Mouse (Mus musculus): Measurements from ENCODE around the gene Nlgn1.

Nlgn1 gene

DNA sequence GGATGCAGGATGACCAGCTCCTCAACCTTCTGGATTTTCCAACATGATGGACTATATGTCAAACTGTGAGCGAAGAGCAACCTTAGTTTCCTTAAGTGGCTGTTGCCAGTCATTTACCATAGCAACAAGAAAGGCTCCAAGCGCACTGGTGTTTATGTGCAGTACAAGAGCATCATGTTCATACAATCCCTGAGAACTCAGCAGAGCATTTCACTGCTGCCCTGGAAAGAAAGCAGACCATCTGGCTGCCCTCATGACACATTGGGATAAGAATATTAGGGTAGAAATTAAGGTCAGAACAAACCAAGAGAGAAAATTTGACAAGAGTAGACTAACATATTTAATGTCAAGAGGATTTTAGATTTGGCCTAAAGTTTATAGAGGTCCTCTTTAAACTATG lies 306.2 kb downstream of the Nlgn1 start:
- no peak for TF ChIP-seq GATA4 (IDR thresholded peaks at IDR 0.05; ENCODE audit: insufficient replicate concordance, low read length)

DNA sequence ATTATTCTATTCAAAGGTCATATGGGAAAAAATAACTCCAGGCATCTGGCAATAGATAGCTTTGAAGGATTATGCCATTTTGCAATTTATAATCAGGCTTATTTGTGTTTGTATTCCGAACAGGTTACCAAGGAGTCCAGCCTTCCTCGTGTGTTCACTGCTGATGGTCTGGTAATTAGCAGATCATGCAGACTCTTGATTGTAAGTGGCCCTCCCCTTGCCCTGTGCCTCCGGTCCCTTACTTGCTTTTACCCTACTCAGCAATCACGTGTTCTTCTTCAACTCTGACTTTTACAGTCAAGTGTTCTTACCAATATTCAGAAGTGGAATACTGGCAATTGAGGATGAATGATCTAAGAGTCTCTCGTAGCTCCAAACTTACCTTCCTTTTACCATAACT lies 309.0 kb downstream of the Nlgn1 start:
- no peak for TF ChIP-seq GATA4 (IDR thresholded peaks at IDR 0.05; ENCODE audit: insufficient replicate concordance, low read length)

DNA sequence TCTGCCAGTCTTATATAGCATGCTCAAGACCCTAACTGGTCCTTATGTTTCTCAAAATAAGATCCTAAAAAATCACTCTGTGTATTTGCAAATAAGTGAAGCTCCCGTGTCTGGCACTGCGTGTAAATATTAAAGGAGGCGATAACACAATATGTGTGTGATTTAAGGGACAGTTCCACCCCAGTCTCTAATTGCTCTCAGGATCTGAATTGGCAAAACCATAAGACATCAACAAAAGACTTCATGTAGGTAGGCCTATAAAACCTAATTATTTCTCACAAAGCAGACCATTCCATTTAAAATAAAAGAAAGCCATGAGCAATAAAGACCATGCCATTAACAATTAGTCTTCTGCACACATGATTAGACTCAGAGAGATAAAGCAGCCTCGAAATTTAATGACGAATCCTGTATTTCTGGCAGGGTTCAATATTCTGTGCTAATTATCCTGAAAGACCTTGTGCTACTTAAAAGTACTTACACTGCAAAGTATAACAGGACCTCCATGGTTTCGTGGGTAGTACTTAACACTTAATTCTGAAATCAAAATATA lies 310.6 kb downstream of the Nlgn1 start:
- no peak for TF ChIP-seq GATA4 (IDR thresholded peaks at IDR 0.05; ENCODE audit: insufficient replicate concordance, low read length)

DNA sequence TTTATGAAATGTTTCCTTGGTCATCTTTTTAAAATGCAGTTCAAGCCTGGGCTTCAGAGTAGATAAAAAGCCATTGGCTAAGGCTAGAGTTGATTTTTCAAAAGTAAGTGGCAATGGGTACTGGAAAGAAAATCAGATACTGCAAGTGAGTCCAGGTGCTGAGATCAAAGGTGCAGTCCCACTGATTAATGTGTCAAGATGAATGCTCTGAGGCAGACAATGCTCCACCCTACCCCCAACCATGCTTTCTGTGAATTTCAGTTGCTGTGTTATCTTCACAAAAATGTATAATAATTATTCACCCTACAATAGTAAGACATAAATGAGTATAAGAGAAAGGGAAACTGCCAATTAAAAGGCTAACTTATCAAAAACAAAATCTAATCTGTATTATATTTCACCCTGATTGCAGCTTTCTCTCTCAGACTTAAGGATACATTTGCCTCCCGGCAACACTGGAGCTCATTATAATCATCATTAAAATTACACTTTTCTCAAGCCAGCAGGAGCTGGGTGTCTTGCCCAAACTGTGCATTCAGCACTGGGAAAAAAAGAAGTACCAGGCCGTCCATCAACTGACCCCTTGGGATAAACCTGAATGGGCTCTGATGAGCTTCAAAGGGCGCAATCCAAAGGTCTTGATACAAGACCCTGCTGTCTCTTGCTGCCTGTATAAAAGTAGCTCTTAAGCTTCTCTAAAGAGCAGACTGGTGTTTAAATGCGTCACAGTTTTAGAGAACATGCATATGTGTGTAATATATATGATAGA lies 320.8 kb downstream of the Nlgn1 start:
- TF ChIP-seq GATA4 (IDR thresholded peaks at IDR 0.05; ENCODE audit: insufficient replicate concordance, low read length): no peak

DNA sequence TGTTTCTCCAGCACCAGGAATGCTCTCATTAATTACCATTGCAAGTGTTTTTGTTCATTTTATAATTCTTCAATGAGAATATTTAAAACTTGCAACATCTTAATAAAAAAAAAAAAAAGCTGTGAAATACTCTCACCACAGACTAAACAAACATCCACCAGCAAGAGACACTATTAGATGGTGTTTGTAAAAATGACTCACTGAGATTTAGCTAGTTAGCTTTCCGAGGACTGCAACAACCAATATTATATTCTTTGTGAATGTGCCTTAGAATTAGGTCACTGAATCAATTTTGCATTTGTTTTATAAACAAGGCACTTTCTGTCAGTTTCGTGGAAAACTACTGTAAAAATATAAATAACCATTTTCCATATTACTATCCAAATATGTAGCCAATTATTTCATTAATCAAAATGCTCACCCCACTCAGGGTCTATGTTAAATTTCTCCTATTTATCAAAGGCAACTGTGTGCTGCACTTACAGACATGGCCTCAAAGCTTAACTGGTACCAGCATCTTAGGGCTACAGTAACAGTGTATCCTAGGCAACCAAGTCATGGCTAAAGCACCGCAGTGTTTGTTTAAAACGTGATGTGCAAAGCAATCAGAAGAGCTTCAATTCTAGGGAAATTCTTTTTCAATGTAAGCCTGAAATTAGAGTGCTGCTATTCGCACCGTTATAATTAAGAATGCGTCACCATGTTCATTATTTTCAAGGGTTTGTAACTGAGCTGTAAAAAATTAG lies 329.2 kb downstream of the Nlgn1 start:
- TF ChIP-seq GATA4 (IDR thresholded peaks at IDR 0.05; ENCODE audit: insufficient replicate concordance, low read length): no peak

DNA sequence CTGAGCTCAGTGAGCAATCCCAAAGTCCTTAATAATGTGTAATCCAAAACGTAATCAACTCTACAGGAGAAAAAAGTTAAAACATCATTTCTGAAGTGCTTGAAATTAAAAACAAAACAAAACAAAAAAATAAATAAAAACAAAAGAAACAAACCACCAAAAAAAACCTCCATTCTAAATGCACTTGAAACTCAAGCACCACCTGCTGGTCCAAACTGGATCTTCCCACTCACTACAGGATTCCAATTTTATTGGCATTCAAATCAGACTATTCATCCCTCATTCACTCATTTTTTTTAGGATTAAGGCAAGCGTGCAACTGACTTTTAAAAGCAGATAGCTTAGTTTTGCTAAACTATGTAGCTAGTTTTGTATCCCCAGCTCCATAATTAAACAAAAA lies 329.9 kb downstream of the Nlgn1 start:
- TF ChIP-seq GATA4 (IDR thresholded peaks at IDR 0.05; ENCODE audit: insufficient replicate concordance, low read length): no peak

DNA sequence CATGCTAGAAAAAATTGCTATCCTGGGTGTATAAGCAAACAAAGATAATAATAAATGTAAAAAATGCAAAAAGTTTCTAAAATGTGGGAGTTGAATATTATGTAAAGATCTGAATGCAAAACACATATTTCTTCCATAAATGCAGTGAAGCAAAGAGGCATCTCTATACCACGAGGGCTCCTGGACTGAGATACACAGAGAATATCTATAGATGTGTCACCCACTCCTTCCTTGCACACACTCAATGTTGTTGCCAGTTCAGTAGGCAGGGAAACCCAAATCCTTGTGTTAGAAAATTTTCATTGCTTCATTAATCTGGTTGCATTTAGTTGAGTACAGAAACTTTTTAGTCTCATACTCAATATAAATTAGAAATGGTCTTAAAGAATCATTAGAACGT lies 364.7 kb downstream of the Nlgn1 start:
- TF ChIP-seq GATA4 (IDR thresholded peaks at IDR 0.05; ENCODE audit: insufficient replicate concordance, low read length): no peak

DNA sequence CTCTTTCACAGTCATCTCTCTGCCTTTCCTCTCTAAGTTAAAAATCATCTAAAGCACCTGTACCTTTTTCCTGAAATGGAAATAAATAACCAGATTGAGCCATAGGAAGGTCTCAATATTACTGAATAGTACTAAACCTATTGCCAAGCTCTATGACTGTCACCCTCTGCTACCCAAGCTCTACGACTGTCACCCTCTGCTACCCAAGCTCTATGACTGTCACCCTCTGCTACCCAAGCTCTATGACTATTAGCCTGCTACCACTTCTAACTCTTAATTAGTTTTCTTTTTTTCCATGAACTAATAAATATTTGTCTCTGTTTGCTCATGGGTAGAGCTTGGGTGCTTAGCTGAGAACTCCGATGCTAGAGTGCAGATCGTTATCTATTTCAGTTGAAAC lies 368.0 kb downstream of the Nlgn1 start:
- TF ChIP-seq GATA4 (IDR thresholded peaks at IDR 0.05; ENCODE audit: insufficient replicate concordance, low read length): no peak

DNA sequence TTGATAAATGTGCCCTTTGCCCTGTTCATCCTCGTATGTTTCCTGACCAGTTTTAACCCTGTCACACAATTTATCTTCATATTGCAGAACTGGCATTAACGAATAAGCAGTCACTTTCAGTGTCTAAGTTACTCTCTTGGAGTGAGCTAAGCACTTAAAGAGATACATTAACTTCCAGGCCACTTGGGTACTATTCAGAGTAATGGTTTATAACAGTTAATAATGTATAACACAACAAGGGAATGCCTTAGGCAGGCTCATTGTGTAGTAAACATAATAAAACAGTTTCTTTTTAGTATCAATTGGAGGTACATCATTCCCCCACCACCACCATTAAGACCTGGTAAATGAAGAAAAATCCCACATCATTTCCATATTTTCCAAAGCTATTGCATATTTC lies 368.7 kb downstream of the Nlgn1 start:
- TF ChIP-seq GATA4 (IDR thresholded peaks at IDR 0.05; ENCODE audit: insufficient replicate concordance, low read length): no peak

DNA sequence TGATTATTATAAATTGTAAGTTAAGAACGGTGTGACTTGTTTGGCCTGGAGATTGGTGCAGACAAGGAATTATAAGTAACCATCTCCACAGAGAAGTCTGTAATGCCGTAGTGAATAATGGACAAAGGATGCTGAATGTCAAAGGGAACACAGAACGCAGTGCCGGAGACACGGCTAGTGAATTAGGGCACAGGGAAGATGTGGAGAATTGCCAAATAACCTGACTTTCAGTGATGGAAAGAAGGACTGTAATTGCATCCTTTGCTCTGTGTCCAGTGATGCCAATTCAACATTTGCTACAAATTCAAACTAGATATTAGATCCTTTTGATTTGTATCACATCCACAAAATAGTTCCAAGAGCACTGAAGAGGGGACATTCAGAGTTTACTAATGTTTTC lies 415.7 kb downstream of the Nlgn1 start:
- no peak for TF ChIP-seq GATA4 (IDR thresholded peaks at IDR 0.05; ENCODE audit: insufficient replicate concordance, low read length)

DNA sequence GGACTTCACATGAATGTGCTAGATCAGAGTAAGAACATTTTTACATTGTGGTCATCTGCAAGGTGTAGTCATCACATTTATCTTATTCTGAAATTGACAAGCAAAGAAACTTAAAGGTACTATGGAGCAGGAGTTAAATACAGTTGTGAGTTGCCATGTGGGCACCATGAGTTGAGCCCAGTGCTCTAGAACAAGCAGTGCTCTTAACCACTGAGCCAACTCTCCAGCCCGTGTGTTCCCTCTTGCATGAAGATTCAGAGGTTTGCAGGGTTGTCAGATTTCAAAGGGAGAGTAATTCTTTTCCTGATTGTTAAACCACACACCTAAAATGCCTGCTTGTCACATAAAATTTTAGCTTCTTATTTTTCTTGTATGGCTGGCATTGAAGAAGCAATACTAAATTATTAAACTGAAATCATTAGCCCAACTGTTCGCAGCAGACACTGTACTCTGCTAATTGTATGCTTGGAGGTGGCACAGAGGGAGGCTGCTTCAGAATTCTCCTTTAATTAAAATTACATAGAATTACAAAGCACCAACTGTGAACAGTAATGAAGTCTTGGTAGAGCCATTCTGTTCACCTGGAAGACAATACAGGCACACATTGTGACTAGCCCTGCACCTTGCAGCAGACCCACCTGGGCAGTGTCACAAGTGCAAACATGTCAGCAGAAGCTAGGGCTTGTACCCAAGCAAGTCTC lies 417.7 kb downstream of the Nlgn1 start:
- no peak for TF ChIP-seq GATA4 (IDR thresholded peaks at IDR 0.05; ENCODE audit: insufficient replicate concordance, low read length)

DNA sequence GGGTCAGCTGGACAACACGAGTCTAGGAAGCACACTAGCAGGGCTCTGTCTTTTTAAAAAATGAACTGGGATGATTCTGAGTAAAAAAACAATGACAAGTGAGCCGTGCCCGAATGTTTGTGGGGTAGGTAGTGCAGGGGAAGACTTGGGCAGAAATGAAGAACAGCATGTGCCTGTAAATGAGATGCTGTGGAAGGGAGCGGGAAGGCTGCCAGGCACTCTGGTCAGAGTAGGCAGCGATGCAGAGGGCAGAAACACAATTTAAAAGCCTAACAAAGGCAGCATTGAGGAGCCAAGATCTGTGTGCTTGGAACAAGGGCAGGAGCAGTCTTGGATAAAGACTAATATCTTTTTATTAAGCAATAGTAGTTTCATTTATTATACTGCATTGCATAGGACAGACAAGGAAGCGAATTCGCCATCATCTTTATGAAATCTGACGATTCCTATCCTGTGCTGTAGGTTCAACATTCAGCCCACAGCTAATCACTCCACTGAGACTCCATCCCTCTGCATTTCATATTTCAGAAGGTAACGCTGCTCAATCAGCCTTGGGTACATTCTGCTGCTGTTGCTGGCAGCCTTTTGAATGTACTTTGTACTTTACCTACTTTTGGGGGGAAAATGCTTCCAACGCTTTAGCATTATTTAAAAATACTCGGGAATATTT lies 429.0 kb downstream of the Nlgn1 start:
- no peak for TF ChIP-seq GATA4 (IDR thresholded peaks at IDR 0.05; ENCODE audit: insufficient replicate concordance, low read length)

DNA sequence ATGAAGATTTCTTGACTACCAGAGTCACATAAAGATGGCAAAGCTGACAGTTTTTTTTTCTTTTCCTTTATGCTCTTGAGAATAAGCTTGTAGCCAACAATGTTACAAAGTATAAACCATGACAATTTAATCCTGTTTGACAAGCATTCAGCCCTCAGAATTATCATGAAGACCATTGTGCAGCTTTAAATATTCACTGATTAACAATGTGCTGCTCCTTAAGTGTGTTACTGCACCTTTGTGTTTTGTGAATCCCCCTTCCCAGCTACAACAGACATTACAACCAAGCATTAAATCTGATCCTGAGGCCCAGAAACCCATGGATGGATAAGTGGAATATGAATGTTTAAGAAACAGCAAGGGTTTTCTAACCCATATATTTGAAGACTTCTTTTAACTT lies 434.8 kb downstream of the Nlgn1 start:
- TF ChIP-seq GATA4 (IDR thresholded peaks at IDR 0.05; ENCODE audit: insufficient replicate concordance, low read length): no peak

DNA sequence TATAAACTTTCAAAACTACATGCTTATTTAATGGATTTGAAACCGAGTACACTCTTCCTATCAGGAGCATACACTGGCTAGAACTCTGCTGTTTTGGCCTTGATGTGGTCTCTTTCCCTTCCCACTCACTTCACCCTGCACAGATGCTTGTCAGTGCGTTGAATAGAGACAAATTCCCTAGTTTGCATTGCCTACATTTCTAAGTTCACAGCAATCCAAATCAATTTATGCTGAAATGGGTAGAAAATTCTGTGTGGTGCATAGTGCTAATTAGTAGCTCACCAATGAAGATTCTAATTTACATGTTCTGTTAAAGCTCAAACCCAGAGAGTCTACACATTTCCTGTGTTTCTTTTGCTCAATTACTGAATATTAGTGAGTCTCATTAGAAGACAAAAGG lies 447.5 kb downstream of the Nlgn1 start:
- no peak for TF ChIP-seq GATA4 (IDR thresholded peaks at IDR 0.05; ENCODE audit: insufficient replicate concordance, low read length)

DNA sequence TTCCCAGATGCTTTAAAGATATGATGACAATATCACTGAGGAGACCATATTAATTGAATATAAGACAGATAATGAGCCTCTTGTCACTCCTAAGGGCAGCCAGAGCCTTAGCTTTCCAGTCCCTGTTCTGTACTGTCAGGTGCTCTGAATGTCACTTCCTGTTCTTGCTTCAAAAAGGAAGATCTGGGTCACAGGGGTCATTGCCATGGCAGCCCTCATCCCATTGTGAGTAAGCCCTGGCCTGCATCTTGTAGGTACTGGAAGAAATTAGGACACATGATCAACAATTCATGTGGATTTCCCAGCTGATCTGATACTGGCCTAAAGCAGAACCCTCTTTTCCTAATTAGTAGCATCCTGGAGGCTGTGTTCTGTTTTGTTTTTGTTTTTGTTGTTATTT lies 463.1 kb downstream of the Nlgn1 start:
- no peak for TF ChIP-seq GATA4 (IDR thresholded peaks at IDR 0.05; ENCODE audit: insufficient replicate concordance, low read length)
